Mouse (Mus musculus) lung, adult 2 months (tissue): ENCODE measurements around the gene Ptpn1. TPM values are rescaled to one million over a fixed set of nuclear protein-coding genes. Genes with fewer than 3 reads are reported as not detected.

Experiments used
- DNase-seq: peaks from one replicate; pipeline ENCODE4 v3.0.0; 2022
- H3K4me1 ChIP-seq: fragments of 200-500 bp; 2 replicates; pipeline ENCODE4 v1.6.1; 2011; ENCODE audit warnings: low read length; ENCODE audit not compliant: control insufficient read depth, insufficient read depth
- H3K4me3 ChIP-seq: fragments of 200-500 bp; replicated peaks from 2 replicates; pipeline ENCODE3; 2011; ENCODE audit warnings: low read depth, mild to moderate bottlenecking, control low read depth, low read length; ENCODE audit errors: extremely low read depth
- CTCF ChIP-seq: fragments of 200-500 bp; IDR thresholded peaks from 2 replicates; pipeline ENCODE4 v1.5.1; 2011; ENCODE audit warnings: mild to moderate bottlenecking, low read length, control low read depth; ENCODE audit not compliant: insufficient read depth
- POLR2A ChIP-seq: fragments of 200-500 bp; IDR thresholded peaks from 2 replicates; pipeline ENCODE4 v1.6.1; 2011; ENCODE audit warnings: low read depth, mild to moderate bottlenecking, control low read depth, low read length, borderline replicate concordance; ENCODE audit errors: extremely low read depth
- WGBS: fragments of 180-500 bp; shearing (Covaris S2); methylation state at CpG from one replicate; pipeline ENCODE4 v1.1.7; 2018; 5-methylcytosine and 5-hydroxymethylcytosine counted together
- polyA plus RNA-seq: library from polyadenylated mRNA; depleted of rRNA; stranded (reverse); fragments of >200 nt; gene quantifications from 2 replicates; pipeline ENCODE4 v1.2.3, GENCODE M21; 2012

Ptpn1 gene
- polyA plus RNA-seq, 1 experiment, result 65.9 TPM

DNA sequence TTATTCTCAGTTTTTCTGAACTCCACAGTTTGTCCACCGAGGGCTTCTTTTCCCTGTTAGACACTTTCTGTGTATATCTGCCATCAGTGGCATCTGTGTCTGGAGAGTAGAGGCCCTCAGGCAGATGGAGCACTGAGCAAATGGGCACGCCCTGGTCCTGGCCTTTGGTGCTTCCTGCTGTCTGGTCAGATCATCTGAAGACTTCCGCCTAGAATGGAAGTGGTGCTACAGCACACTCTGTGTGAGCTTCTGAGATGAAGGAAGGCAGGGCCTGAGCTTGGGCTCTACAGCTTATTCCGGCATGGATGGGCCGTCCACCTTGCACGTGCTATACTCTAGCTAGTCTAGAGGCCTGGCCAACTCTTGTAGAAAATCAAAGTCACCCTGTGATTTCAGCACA, 30.5 kb downstream of the Ptpn1 start:
- Histone ChIP-seq H3K4me1 (peaks cover 35% of the 10 kb centered on the region), H3K4me3 (no peak overlapping the region)
- no peak for DNase-seq
- 66% methylated on average over 6 of the region's 6 CpGs for WGBS
- TF ChIP-seq CTCF (no peak), POLR2A (no peak)

- TF ChIP-seq POLR2A (no peak), CTCF (no peak)
- WGBS, result 54% methylated on average over 4 of the region's 4 CpGs
- Histone ChIP-seq H3K4me1 (peaks cover 32% of the 10 kb centered on the region), H3K4me3 (no peak overlapping the region)
- no peak for DNase-seq
These were observed 31.3 kb downstream of the Ptpn1 start for GRCm38 (mm10) chr2:167963176-167963575.

DNA sequence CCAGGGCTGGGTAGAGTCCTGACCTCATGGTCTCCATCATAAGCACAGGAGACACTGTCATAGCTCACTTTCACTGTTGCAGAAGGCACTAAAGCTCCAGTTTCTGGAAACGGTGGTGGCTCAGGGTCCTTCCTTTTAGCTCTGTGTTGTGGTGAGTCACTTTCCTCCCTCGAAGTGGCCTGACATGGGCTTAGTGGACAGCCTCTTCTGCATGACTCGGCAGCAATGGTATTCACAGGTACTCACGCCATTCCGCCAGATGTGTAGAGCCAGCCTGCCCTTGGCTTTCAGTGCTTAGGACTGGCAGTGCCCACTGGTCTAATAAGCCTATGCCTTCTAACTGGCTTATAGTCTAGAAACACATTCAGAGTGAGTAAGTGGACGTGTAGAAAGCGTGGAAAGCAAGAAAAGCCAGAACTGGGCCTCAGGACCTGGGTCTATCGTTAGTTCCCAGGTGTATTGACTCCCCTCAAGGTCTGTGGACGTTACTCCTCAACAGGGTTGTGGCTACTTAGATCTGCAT, 32.0 kb downstream of the Ptpn1 start:
- 75% methylated on average over 9 of the region's 9 CpGs for WGBS

GRCm38 (mm10) chr2:167964320-167964719, 32.5 kb downstream of the Ptpn1 start:
- H3K4me3 ChIP-seq, result no peak overlapping the region
- peaks cover 21% of the 10 kb centered on the region for H3K4me1 ChIP-seq
- peak; percentile 73 for DNase-seq
- 70% methylated on average over 9 of the region's 9 CpGs for WGBS
- no peak for TF ChIP-seq CTCF
- no peak for TF ChIP-seq POLR2A

More for the DNA sequence above, 32.0 kb downstream of the Ptpn1 start:
- Histone ChIP-seq H3K4me3 (no peak overlapping the region), H3K4me1 (peaks cover 25% of the 10 kb centered on the region)
- TF ChIP-seq POLR2A (no peak), CTCF (no peak)
- DNase-seq, result peak; percentile 29

DNA sequence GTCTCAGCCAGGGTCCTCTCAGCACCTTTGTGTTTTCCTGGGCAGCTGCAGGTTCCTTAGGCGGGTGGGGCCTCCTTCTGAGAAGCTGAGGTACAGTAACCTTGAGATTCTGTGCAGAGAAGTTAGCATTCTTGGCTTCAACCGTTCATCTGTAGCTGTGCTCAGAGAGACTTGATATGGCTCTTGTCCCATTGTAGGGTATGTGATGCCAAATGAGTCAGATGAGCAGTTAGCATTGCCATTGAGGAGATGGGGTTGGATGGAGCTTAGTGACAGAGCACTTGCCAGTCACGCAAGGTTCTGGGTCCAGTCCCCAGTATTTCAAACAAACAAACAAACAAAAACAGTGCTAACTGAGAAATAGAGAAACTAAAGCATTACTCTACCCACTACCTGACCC, 34.1 kb downstream of the Ptpn1 start:
- TF ChIP-seq POLR2A (no peak), CTCF (no peak)
- H3K4me1 ChIP-seq, result peaks cover 10% of the 10 kb centered on the region; the same call in 1 of the 2 replicates
- DNase-seq, result no peak
- H3K4me3 ChIP-seq, result no peak overlapping the region
- WGBS, result 80% methylated on average over 3 of the region's 3 CpGs

- WGBS, result 84% methylated on average over 7 of the region's 7 CpGs
- DNase-seq, result no peak
- Histone ChIP-seq H3K4me1 (peaks cover 7% of the 10 kb centered on the region), H3K4me3 (no peak overlapping the region)
- TF ChIP-seq CTCF (no peak), POLR2A (no peak)
These were observed 36.6 kb downstream of the Ptpn1 start for GRCm38 (mm10) chr2:167968504-167968903.

- Histone ChIP-seq H3K4me1 (peaks cover 14% of the 10 kb centered on the region), H3K4me3 (no peak overlapping the region)
- no peak for DNase-seq
- TF ChIP-seq POLR2A (no peak), CTCF (no peak)
- 82% methylated on average over 10 of the region's 10 CpGs for WGBS
These were observed 38.1 kb downstream of the Ptpn1 start for GRCm38 (mm10) chr2:167969851-167970541.

DNA sequence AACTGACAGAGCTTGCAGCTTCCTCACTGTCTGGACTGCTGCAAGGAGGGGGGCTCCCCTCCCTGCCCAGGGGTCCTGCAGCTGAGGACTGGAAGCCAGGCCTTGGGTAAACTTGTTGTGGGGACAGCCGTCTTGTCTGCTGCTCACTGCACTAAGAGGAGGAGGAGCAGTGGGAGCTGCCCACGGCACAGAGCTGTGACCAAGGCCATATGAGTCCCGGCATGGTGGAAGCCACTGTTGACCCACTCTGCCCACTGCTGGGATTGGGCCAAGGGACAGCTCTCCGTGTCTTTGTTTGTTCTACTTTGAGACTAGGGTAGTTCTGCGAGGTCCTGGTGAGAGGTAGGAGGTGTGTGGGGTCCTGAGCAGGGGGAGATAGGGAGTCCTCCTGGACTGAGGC, 40.3 kb downstream of the Ptpn1 start:
- DNase-seq, result peak; percentile 19
- TF ChIP-seq CTCF (no peak), POLR2A (no peak)
- Histone ChIP-seq H3K4me3 (no peak overlapping the region), H3K4me1 (peaks cover 21% of the 10 kb centered on the region)
- 29% methylated on average over 5 of the region's 5 CpGs for WGBS

DNA sequence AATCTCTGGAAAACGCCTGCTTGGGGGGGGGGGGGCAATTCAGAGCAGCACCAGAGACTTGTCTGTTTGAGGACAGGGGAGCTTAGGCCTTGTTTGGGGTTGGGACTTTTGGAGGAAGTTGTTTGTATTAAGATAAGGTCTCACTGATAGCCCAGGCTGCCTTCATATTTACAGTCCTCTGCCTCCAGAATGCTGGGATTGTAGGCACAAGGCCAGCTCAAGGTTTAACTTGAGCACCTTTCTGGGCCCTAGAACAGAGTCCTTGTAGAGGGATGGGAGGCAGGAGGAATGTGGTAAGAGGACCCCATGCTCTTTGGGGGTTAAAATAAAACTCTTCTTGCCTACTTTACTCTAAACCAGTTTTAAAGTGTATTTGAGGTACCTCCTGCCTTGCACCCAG, 41.0 kb downstream of the Ptpn1 start:
- DNase-seq, result no peak
- no peak for TF ChIP-seq CTCF
- no peak for TF ChIP-seq POLR2A
- Histone ChIP-seq H3K4me3 (no peak overlapping the region), H3K4me1 (peaks cover 21% of the 10 kb centered on the region)
- WGBS, result 8% methylated on average over 1 of the region's 1 CpGs

GRCm38 (mm10) chr2:167975746-167976145, 43.9 kb downstream of the Ptpn1 start:
- WGBS, result 47% methylated on average over 12 of the region's 12 CpGs
- peaks cover 27% of the 10 kb centered on the region for H3K4me1 ChIP-seq
- TF ChIP-seq POLR2A, result no peak
- no peak for TF ChIP-seq CTCF
- DNase-seq, result no peak
- H3K4me3 ChIP-seq, result no peak overlapping the region
